Comparison of ENCODE assay signal across 8 mouse cellular contexts in the genomic region with DNA sequence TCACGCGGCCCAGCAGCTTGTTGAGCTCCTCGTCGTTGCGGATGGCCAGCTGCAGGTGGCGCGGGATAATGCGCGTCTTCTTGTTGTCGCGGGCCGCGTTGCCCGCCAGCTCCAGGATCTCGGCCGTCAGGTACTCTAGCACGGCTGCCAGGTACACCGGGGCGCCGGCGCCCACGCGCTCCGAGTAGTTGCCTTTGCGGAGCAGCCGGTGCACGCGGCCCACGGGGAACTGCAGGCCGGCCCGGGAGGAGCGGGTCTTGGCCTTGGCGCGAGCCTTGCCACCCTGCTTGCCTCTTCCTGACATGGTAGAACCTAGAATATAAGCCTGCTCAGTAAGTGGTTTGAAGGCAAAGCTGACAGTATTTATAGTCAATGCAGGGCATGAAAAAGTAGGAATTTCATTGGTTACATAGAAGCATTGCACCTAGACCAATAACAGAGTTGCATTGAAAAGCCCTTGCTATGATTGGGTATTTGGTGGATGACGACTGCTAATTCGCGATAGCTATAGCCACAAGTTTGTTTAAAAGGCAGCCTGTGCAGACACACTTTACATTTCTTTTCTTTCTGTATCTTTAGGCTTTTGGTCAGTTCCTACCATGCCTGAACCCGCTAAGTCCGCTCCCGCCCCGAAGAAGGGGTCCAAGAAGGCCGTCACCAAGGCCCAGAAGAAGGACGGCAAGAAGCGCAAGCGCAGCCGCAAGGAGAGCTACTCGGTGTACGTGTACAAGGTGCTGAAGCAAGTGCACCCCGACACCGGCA. TPM values are rescaled to one million over a fixed set of nuclear protein-coding genes. Genes with fewer than 3 reads are reported as not detected.
DNase-seq lines count a peak whose midpoint lies in the region; ATAC-seq and TF ChIP-seq lines count a peak whose summit lies in the region.
"Not testable (repeated sequence)": the region's sequence is repeated elsewhere in the genome, so short reads cannot be mapped to it uniquely, and the experiment has no call there.

A gene (minus strand): TSS at position 304 of the 762 bp plus-strand sequence.
A gene (plus strand): TSS at position 600 of the 762 bp plus-strand sequence.

- not testable (repeated sequence) for TF ChIP-seq EP300 in ES-Bruce4 (IDR thresholded peaks at IDR 0.05; ENCODE audit: insufficient read depth, low read depth, low read length); stomach, postnatal 0 days (optimal IDR thresholded peaks at IDR 0.05)

- peak within 1 kb of the TSS; percentile 74 for H3K4me2 ChIP-seq in forebrain, embryonic 13.5 days
- peak within 1 kb of the TSS; percentile 75 for H3K4me2 ChIP-seq in liver, embryonic 16.5 days (ENCODE audit: low read depth, low read length)
- H3K4me2 ChIP-seq in neural tube, embryonic 12.5 days (replicated peaks) = peak within 1 kb of the TSS; percentile 67
- H3K4me2 ChIP-seq in stomach, postnatal 0 days (replicated peaks; ENCODE audit: low read depth) = peak within 1 kb of the TSS; percentile 66

- TF ChIP-seq POLR2A in ES-Bruce4 (IDR thresholded peaks at IDR 0.05; ENCODE audit: insufficient read depth, low read length) = peak; percentile 71

- under 1% methylated on average over 45 of the region's 50 CpGs for WGBS in forebrain, embryonic 13.5 days
- under 1% methylated on average over 48 of the region's 50 CpGs for WGBS in large intestine, adult 2 months
- WGBS in liver, embryonic 16.5 days (ENCODE audit: insufficient replicate concordance) = under 1% methylated on average over 40 of the region's 50 CpGs
- WGBS in neural tube, embryonic 12.5 days = under 1% methylated on average over 50 of the region's 50 CpGs
- 0% methylated on average over 37 of the region's 50 CpGs for WGBS in stomach, postnatal 0 days

- not testable (repeated sequence) for H3K9me3 ChIP-seq in ES-Bruce4 (replicated peaks; ENCODE audit: control insufficient read depth, insufficient read depth, low read length, poor library complexity, severe bottlenecking); forebrain, embryonic 13.5 days (replicated peaks); liver, embryonic 16.5 days (replicated peaks; ENCODE audit: control insufficient read depth, low read length); neural tube, embryonic 12.5 days; stomach, postnatal 0 days (ENCODE audit: control insufficient read depth, low read length)

- TF ChIP-seq CTCF in ES-Bruce4 (IDR thresholded peaks at IDR 0.05; ENCODE audit: low read depth, low read length) = not testable (repeated sequence)
- peak; percentile 50 for TF ChIP-seq CTCF in stomach, postnatal 0 days (IDR thresholded peaks at IDR 0.05; ENCODE audit: low read depth)

- intact Hi-C loops in heart, postnatal 14 days (cut with DNase I) = loop anchor here (2.0 to 10.0 kb wide), 2 partner anchors 25 to 1831 kb away; a partner anchor contains a TSS

- peak; percentile 98 for ATAC-seq in cerebellum, adult (ENCODE audit: insufficient number of reproducible peaks, low FRiP score, low TSS enrichment)
- peak; percentile 95 for ATAC-seq in forebrain, embryonic 13.5 days
- peak; percentile 84 for ATAC-seq in liver, embryonic 16.5 days (ENCODE audit: low read depth)
- ATAC-seq in neural tube, embryonic 12.5 days (ENCODE audit: low FRiP score, low read depth) = peak; percentile 93
- ATAC-seq in stomach, postnatal 0 days (ENCODE audit: low FRiP score, low TSS enrichment) = peak; percentile 97

- not testable (repeated sequence) for H3K27me3 ChIP-seq in ES-Bruce4 (ENCODE audit: control insufficient read depth, insufficient read depth, low read length, poor library complexity, severe bottlenecking); forebrain, embryonic 13.5 days; liver, embryonic 16.5 days (ENCODE audit: control insufficient read depth, insufficient read depth, low read depth, low read length); neural tube, embryonic 12.5 days (replicated peaks); stomach, postnatal 0 days (ENCODE audit: control insufficient read depth, insufficient read depth, low read length)

- not testable (repeated sequence) for H3K36me3 ChIP-seq in ES-Bruce4 (ENCODE audit: control insufficient read depth, insufficient read depth, low read length, poor library complexity, severe bottlenecking); forebrain, embryonic 13.5 days (ENCODE audit: poor library complexity, severe bottlenecking); liver, embryonic 16.5 days (ENCODE audit: control insufficient read depth, insufficient read depth); neural tube, embryonic 12.5 days; stomach, postnatal 0 days (ENCODE audit: control insufficient read depth, insufficient read depth, low read length)

- H3K9ac ChIP-seq in ES-Bruce4 (ENCODE audit: low read depth, poor library complexity, severe bottlenecking) = peak within 1 kb of the TSS; percentile 90
- peak within 1 kb of the TSS; percentile 80 for H3K9ac ChIP-seq in forebrain, embryonic 13.5 days
- H3K9ac ChIP-seq in liver, embryonic 16.5 days (ENCODE audit: low read depth, low read length) = peak within 1 kb of the TSS; percentile 70
- H3K9ac ChIP-seq in neural tube, embryonic 12.5 days = peak within 1 kb of the TSS; percentile 55
- peak within 1 kb of the TSS; percentile 55 for H3K9ac ChIP-seq in stomach, postnatal 0 days (ENCODE audit: low read length)

- H3K27ac ChIP-seq in ES-Bruce4 (ENCODE audit: insufficient read depth, low read length) = peak within 1 kb of the TSS; percentile 84
- H3K27ac ChIP-seq in forebrain, embryonic 13.5 days = peak within 1 kb of the TSS; percentile 96
- peak within 1 kb of the TSS; percentile 99 for H3K27ac ChIP-seq in liver, embryonic 16.5 days (ENCODE audit: low read length)
- peak within 1 kb of the TSS; percentile 84 for H3K27ac ChIP-seq in neural tube, embryonic 12.5 days
- peak within 1 kb of the TSS; percentile 91 for H3K27ac ChIP-seq in stomach, postnatal 0 days (replicated peaks)

- H3K4me1 ChIP-seq in ES-Bruce4 (ENCODE audit: control insufficient read depth, insufficient read depth, low read length); liver, embryonic 16.5 days (ENCODE audit: control insufficient read depth, low read depth, low read length); stomach, postnatal 0 days (replicated peaks; ENCODE audit: control insufficient read depth, insufficient read depth): not testable (repeated sequence)
- peaks cover 32% of the 10 kb centered on the region for H3K4me1 ChIP-seq in forebrain, embryonic 13.5 days
- H3K4me1 ChIP-seq in neural tube, embryonic 12.5 days = peaks cover 12% of the 10 kb centered on the region

- peak; percentile 44 to 52 for DNase-seq in heart, postnatal 14 days
- peak; percentile 94 for DNase-seq in large intestine, adult 2 months (ENCODE audit: low read depth, low spot score)
- peak; percentile 65 for DNase-seq in stomach, postnatal 0 days (ENCODE audit: low spot score)

- H3K4me3 ChIP-seq in ES-Bruce4 (ENCODE audit: low read depth, low read length) = peak within 1 kb of the TSS; percentile 74
- H3K4me3 ChIP-seq in forebrain, embryonic 13.5 days = peak within 1 kb of the TSS; percentile 47
- H3K4me3 ChIP-seq in liver, embryonic 16.5 days (ENCODE audit: low read depth, low read length) = peak within 1 kb of the TSS; percentile 63
- H3K4me3 ChIP-seq in neural tube, embryonic 12.5 days = peak within 1 kb of the TSS; percentile 43
- peak within 1 kb of the TSS; percentile 43 for H3K4me3 ChIP-seq in stomach, postnatal 0 days (ENCODE audit: low read depth, low read length)

RNA-seq across cellular contexts. Expression of the first gene that starts in this region (rescaled TPM):
- 6.7 and 7.5 TPM in 2 replicates for polyA plus RNA-seq in ES-Bruce4 (2011; ENCODE audit: insufficient read depth, insufficient read length, low read depth, missing spikeins)
- polyA plus RNA-seq in forebrain, embryonic 13.5 days (2015; fragmentation: Nextera tagmentation; extraction: Ambion mirVana) = 49.6 and 61.0 TPM in 2 replicates
- 10 to 100 TPM; 16.6 to 53.8 TPM for total RNA-seq in heart, postnatal 14 days (2021)
- 14.9 and 16.4 TPM in 2 replicates for polyA plus RNA-seq in large intestine, adult 2 months (2012; rRNA removed)
- polyA plus RNA-seq in liver, embryonic 16.5 days (2015; fragmentation: Nextera tagmentation; extraction: Ambion mirVana) = 40.9 and 50.2 TPM in 2 replicates
- 18.4 and 29.6 TPM in 2 replicates for polyA plus RNA-seq in neural tube, embryonic 12.5 days (2016; fragmentation: Nextera tagmentation; extraction: Ambion mirVana)
- 7.3 and 19.3 TPM in 2 replicates for polyA plus RNA-seq in stomach, postnatal 0 days (2015; fragmentation: Nextera tagmentation; extraction: Ambion mirVana)

RNA-seq across cellular contexts. Expression of the second gene that starts in this region (rescaled TPM):
- 19.3 and 20.7 TPM in 2 replicates for polyA plus RNA-seq in ES-Bruce4 (2011; ENCODE audit: insufficient read depth, insufficient read length, low read depth, missing spikeins)
- 4.0 and 8.4 TPM in 2 replicates for polyA plus RNA-seq in forebrain, embryonic 13.5 days (2015; fragmentation: Nextera tagmentation; extraction: Ambion mirVana)
- total RNA-seq in heart, postnatal 14 days (2021) = 10 to 100 TPM; 34.2 to 84.3 TPM
- 3.5 and 9.7 TPM in 2 replicates for polyA plus RNA-seq in large intestine, adult 2 months (2012; rRNA removed)
- polyA plus RNA-seq in liver, embryonic 16.5 days (2015; fragmentation: Nextera tagmentation; extraction: Ambion mirVana) = 8.1 and 12.9 TPM in 2 replicates
- 2.0 and 3.0 TPM in 2 replicates for polyA plus RNA-seq in neural tube, embryonic 12.5 days (2016; fragmentation: Nextera tagmentation; extraction: Ambion mirVana)
- 0.73 and 2.2 TPM in 2 replicates for polyA plus RNA-seq in stomach, postnatal 0 days (2015; fragmentation: Nextera tagmentation; extraction: Ambion mirVana)

Comparison
In these comparisons a context has a peak if more than half of its experiments do, and no peak if none do; other contexts are left out.
1. Peak in every context shown above with its lines: DNase-seq, ATAC-seq, H3K4me3 ChIP-seq and H3K27ac ChIP-seq.